Mouse (Mus musculus) heart, postnatal 36 days (tissue): Measurements from ENCODE around the gene Dcaf11. TPM values are rescaled to one million over a fixed set of nuclear protein-coding genes. Genes with fewer than 3 reads are reported as not detected.

Experiments
- DNase-seq, 2 experiments: peaks; one replicate each; pipeline ENCODE4 v3.0.0; 2021 to 2022
- intact Hi-C: fragments of 180-260 bp; cut with DNase I; formaldehyde crosslinking; loops from one replicate; pipeline ENCODE4 v1.15.1; 2025
- total RNA-seq, 2 experiments: library from RNA; stranded (reverse); gene quantifications; 2 replicates each; pipeline ENCODE4 v1.2.3; 2021

Gene Dcaf11
- total RNA-seq, 2 experiments from 2014 or later: 138 to 148 TPM

DNA sequence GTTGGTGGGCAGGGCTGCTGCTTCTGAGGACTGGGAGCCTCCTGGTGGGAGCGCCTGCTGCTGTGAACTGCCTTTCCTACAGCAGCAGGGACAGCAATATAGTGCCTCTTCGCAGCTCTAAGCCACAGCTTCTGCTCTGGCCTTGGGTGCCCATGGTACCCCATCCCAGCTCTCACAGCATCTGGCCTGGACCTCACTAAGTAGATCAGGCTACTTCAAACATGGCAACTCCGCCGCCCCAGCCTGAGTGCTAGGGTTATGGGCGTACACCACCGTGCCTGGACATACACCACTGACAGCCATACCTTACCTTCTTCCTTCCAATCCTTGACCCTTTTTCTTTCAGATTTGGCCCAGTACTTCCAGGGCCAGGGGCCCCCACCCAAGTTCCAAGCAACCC, 48.5 kb downstream of the Dcaf11 start:
- intact Hi-C loops: no loop called here
- DNase-seq: no peak

DNA sequence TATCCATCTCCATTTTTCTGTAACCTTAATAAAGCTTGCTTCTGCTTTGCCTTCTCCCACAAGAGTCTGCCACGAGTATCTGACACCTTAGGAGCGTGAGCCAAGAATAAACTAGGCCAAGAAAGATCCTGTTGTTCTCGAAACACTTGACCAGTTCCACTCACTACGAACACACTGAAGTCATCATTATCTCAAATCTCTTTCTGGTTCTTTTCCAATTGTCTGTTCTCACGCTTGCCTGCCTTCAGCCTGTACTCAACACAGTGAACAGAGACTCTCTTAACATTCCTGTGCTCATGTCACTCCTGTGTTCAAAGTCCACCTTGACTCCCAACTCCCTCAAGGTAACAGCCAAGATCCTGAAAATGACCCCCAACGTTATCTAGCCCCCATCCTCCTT, 53.5 kb downstream of the Dcaf11 start:
- DNase-seq: no peak
- intact Hi-C loops: no loop called here

DNA sequence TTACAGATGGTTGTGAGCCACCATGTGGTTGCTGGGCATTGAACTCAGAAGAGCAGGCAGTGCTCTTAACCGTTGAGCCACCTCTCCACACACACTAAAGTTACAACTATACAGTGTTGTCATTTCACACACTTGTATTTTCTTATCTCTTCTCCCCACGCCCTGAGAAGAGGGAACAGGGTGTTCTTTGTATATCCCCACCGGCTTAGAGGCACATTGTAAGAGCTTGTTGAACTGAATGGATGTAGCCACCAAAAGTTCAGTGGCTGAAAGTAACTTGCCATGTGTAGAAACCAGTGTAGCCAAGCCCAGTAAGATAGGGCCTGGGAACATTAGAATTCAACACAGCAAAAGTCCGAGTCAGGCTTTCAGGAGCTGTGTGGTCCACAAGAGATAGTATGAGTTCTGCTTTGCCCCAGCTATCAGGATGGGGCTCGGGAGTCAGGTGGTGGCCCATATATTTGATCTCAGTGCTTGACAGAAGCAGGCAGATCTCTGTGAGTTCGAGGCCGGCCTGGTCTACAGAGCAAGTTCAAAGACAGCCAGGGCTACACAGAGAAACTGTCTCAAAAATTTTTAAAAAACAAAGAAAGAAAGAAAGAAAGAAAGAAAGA, 54.9 kb downstream of the Dcaf11 start:
- DNase-seq: no peak
- intact Hi-C loops: no loop called here

DNA sequence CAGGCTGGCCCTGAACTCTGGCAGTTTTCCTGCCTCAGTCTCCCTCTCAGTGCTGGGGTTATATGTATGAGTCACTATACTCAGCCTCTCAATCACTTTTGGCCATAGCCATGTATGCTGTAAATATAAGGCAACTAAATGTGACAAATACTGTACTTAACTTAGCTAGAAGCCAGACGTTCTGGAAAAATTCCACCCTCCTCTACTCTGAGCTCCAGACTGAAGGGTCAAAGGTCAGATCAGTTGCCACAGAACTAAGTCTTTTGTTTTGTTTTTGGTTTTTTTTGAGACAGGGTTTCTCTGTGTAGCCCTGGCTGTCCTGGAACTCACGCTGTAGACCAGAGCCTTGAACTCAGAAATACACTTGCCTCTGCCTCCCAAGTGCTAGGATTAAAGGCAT, 56.1 kb downstream of the Dcaf11 start:
- DNase-seq: no peak
- intact Hi-C loops: no loop called here

GRCm38 (mm10) chr14:55616844-55617243, 57.0 kb downstream of the Dcaf11 start:
- no peak for DNase-seq
- intact Hi-C loops: no loop called here

GRCm38 (mm10) chr14:55617822-55618221, 58.0 kb downstream of the Dcaf11 start, which contains the start of gene Rec8:
Gene Rec8, plus strand, starts transcription at chr14:55618037.
- intact Hi-C loops: no loop called here
- DNase-seq: no peak

DNA sequence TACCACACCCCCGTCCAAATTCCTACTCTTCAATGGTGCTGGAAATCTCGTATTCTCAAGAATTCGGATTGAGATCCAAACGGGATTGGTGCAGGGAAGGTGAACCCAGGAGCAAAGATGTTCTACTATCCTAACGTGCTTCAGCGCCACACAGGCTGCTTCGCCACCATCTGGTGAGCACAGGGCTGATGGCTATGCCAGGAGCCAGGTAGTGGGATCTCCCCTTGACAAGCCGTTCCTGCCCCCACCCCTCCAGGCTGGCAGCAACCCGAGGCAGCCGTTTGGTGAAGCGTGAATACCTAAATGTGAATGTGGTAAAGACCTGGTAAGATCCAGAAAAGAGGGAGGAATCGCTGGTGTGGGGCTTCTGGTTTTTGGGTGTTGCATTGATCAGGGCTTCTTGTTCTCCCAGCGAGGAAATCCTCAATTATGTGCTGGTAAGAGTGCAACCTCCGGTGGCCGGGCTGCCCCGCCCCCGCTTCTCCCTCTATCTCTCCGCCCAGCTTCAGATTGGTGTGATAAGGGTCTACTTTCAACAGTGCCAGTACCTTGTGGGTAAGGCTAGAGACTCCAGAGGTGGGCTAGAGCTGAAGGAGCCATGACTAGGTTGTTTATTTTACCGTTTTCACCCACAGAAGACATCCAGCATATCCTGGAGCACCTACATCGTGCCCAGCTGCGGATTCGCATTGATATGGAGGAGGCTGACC, 58.8 kb downstream of the Dcaf11 start:
- intact Hi-C loops: no loop called here
- DNase-seq: no peak

Other genes with a start within 250 kb of the Dcaf11 start
- gene Dhrs4, start 81.2 kb upstream of the Dcaf11 start, total RNA-seq: 100 to 1,000 TPM; 118 to 130 TPM
- 1 to 10 TPM; 3.1 to 3.2 TPM for gene Carmil3, start 69.4 kb upstream of the Dcaf11 start, total RNA-seq
- gene Cpne6, start 49.6 kb upstream of the Dcaf11 start, total RNA-seq: not detected
- gene Nrl, start 35.0 kb upstream of the Dcaf11 start, total RNA-seq: not detected
- 10 to 100 TPM; 12.9 to 13.2 TPM for gene Pck2, start 19.7 kb upstream of the Dcaf11 start, total RNA-seq
- gene A730061H03Rik, start 400 bp downstream of the Dcaf11 start, total RNA-seq: not detected
- 100 to 1,000 TPM; 188 to 200 TPM for gene Fitm1, start 15.6 kb downstream of the Dcaf11 start, total RNA-seq
- 100 to 1,000 TPM; 250 to 298 TPM for gene Psme1, start 18.1 kb downstream of the Dcaf11 start, total RNA-seq
- gene Emc9, start 25.3 kb downstream of the Dcaf11 start, total RNA-seq: 10 to 100 TPM; 59.7 to 63.2 TPM
- 100 to 1,000 TPM; 103 to 107 TPM for gene Psme2, start 31.1 kb downstream of the Dcaf11 start, total RNA-seq
- 10 to 100 TPM; 29.1 to 35.0 TPM for gene Rnf31, start 31.7 kb downstream of the Dcaf11 start, total RNA-seq
- 10 to 100 TPM; 10.6 to 17.7 TPM for gene Irf9, start 43.6 kb downstream of the Dcaf11 start, total RNA-seq
- gene Rec8, start 58.0 kb downstream of the Dcaf11 start, total RNA-seq: under 1 TPM; 0.11 to 0.19 TPM
- 10 to 100 TPM; 54.1 to 62.7 TPM for gene Ipo4, start 76.0 kb downstream of the Dcaf11 start, total RNA-seq
- gene Gm49378, start 77.9 kb downstream of the Dcaf11 start, total RNA-seq: 1 to 10 TPM; 3.0 to 3.7 TPM
- 10 to 100 TPM; 38.3 to 42.1 TPM for gene Tm9sf1, start 83.8 kb downstream of the Dcaf11 start, total RNA-seq
- under 1 TPM; 0.51 to 0.61 TPM for gene Tssk4, start 90.2 kb downstream of the Dcaf11 start, total RNA-seq
- gene Mdp1, start 100.5 kb downstream of the Dcaf11 start, total RNA-seq: 10 to 100 TPM; 42.6 to 57.7 TPM
- gene Gmpr2, start 111.9 kb downstream of the Dcaf11 start, total RNA-seq: 10 to 100 TPM; 10.8 to 11.0 TPM
- 100 to 1,000 TPM; 242 to 257 TPM for gene Nedd8, start 112.1 kb downstream of the Dcaf11 start, total RNA-seq
- 10 to 100 TPM in 1 of 2 experiments, 1 to 10 TPM in 1; 10.0 to 12.9 TPM for gene Tinf2, start 121.8 kb downstream of the Dcaf11 start, total RNA-seq
- gene Tgm1, start 153.9 kb downstream of the Dcaf11 start, total RNA-seq: under 1 TPM; 0.31 to 0.33 TPM
- 10 to 100 TPM; 12.7 to 13.3 TPM for gene Rabggta, start 162.3 kb downstream of the Dcaf11 start, total RNA-seq
- gene Dhrs1, start 185.7 kb downstream of the Dcaf11 start, total RNA-seq: 10 to 100 TPM; 41.3 to 44.2 TPM
- 10 to 100 TPM in 1 of 2 experiments, 1 to 10 TPM in 1; 8.4 to 12.8 TPM for gene Nop9, start 185.7 kb downstream of the Dcaf11 start, total RNA-seq
- gene Cideb, start 198.5 kb downstream of the Dcaf11 start, total RNA-seq: 1 to 10 TPM in 1 of 2 experiments, under 1 TPM in 1; 0.64 to 1.6 TPM
- gene Ltb4r2, start 201.4 kb downstream of the Dcaf11 start, total RNA-seq: under 1 TPM in 1 of 2 experiments, not detected in 1; 0.19 TPM
- under 1 TPM in 1 of 2 experiments, not detected in 1; 0.24 TPM for gene Ltb4r1, start 206.0 kb downstream of the Dcaf11 start, total RNA-seq
- 10 to 100 TPM; 18.0 to 21.0 TPM for gene Adcy4, start 224.1 kb downstream of the Dcaf11 start, total RNA-seq
- 1 to 10 TPM; 3.0 to 5.1 TPM for gene Ripk3, start 228.9 kb downstream of the Dcaf11 start, total RNA-seq